Mouse (Mus musculus) liver, embryonic 15.5 days (tissue): ENCODE results near the gene Prl2c3. TPM values are rescaled to one million over a fixed set of nuclear protein-coding genes. Genes with fewer than 3 reads are reported as not detected.
"Not testable (repeated sequence)": the region's sequence is repeated elsewhere in the genome, so short reads cannot be mapped to it uniquely, and the experiment has no call there.

Source experiments
- ATAC-seq: fragments of 200-750 bp; cut with Nextera tagmentation; 2 replicates; pipeline ENCODE4 v1.8.0; 2017; ENCODE audit warnings: moderate number of reproducible peaks, mild to moderate bottlenecking, moderate library complexity; ENCODE audit not compliant: insufficient read depth
- H3K27ac ChIP-seq: fragments of 300-500 bp; sonication (generic); replicated peaks from 2 replicates; pipeline ENCODE4 v1.5.1; 2015; ENCODE audit warnings: mild to moderate bottlenecking, inconsistent platforms
- H3K27me3 ChIP-seq: fragments of 300-500 bp; sonication (generic); 2 replicates; pipeline ENCODE4 v1.6.1; 2015; ENCODE audit warnings: mild to moderate bottlenecking, inconsistent platforms
- H3K36me3 ChIP-seq: fragments of 300-500 bp; sonication (generic); replicated peaks from 2 replicates; pipeline ENCODE4 v1.6.1; 2015; ENCODE audit warnings: moderate library complexity, mild to moderate bottlenecking, inconsistent platforms
- H3K4me1 ChIP-seq: fragments of 300-500 bp; sonication (generic); replicated peaks from 2 replicates; pipeline ENCODE4 v1.6.1; 2015; ENCODE audit warnings: inconsistent platforms
- H3K4me2 ChIP-seq: fragments of 300-500 bp; sonication (generic); 2 replicates; pipeline ENCODE4 v1.6.1; 2015; ENCODE audit warnings: moderate library complexity, mild to moderate bottlenecking, inconsistent platforms
- H3K4me3 ChIP-seq: fragments of 300-500 bp; sonication (generic); replicated peaks from 2 replicates; pipeline ENCODE4 v1.5.1; 2015; ENCODE audit warnings: mild to moderate bottlenecking, inconsistent platforms
- H3K9ac ChIP-seq: fragments of 300-500 bp; sonication (generic); 2 replicates; pipeline ENCODE4 v1.6.1; 2015; ENCODE audit warnings: moderate library complexity, mild to moderate bottlenecking, inconsistent platforms
- H3K9me3 ChIP-seq: fragments of 300-500 bp; sonication (generic); replicated peaks from 2 replicates; pipeline ENCODE4 v1.6.1; 2016; ENCODE audit warnings: inconsistent platforms
- WGBS: fragments of 180-500 bp; shearing (Covaris S2); methylation state at CpG from one replicate; pipeline ENCODE4 v1.1.7; 2015; ENCODE audit warnings: mixed read lengths; ENCODE audit not compliant: insufficient replicate concordance; 5-methylcytosine and 5-hydroxymethylcytosine counted together
- polyA plus RNA-seq: library from polyadenylated mRNA; unstranded; fragments of >200 nt; fragmentation: Nextera tagmentation; extraction: Ambion mirVana; gene quantifications from 2 replicates; pipeline ENCODE4 v1.2.1, GENCODE M21; 2015

Gene Prl2c3
- polyA plus RNA-seq = not detected in 2 replicates

GRCm38 (mm10) chr13:12799979-12800378 is at the start of gene Prl2c3:
Gene Prl2c3 (minus strand): TSS chr13:12800079.
- H3K4me2 ChIP-seq, H3K4me3 ChIP-seq, H3K9ac ChIP-seq, H3K27ac ChIP-seq, H3K36me3 ChIP-seq, H3K4me1 ChIP-seq, H3K9me3 ChIP-seq, H3K27me3 ChIP-seq, ATAC-seq: not testable (repeated sequence)
- WGBS = 40% methylated on average over 3 of the region's 3 CpGs

GRCm38 (mm10) chr13:12848254-12848653 is 48.4 kb upstream of the Prl2c3 start:
- not testable (repeated sequence) for H3K27me3 ChIP-seq, H3K9me3 ChIP-seq, H3K4me3 ChIP-seq, H3K9ac ChIP-seq, H3K27ac ChIP-seq, H3K4me2 ChIP-seq, H3K36me3 ChIP-seq, H3K4me1 ChIP-seq
- 50% methylated on average over 4 of the region's 4 CpGs for WGBS
- ATAC-seq = 0 out of 2 replicates have a peak, but pooled peaks have one; percentile 6

- H3K4me1 ChIP-seq, ATAC-seq: not testable (repeated sequence)
These were observed 44.8 kb upstream of the Prl2c3 start for GRCm38 (mm10) chr13:12844701-12845100.

DNA sequence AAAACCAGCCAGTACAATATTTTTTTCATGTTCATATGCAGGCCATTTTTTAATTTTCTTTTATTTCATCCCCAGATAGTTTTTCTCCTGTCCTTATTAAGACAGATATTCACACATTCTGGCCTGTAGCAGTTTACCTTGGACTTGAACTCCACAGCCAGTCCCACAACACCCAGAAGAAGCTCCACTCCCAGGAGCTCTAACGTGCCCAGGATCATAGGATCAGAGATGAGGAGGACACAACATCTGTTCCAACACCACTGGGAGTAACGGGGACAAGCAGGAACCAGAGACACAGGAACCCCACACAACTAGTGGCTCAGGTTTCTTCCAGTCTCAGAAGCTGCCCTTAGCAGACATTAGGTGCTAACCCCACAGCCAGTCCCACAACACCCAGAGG is 37.7 kb upstream of the Prl2c3 start:
- H3K36me3 ChIP-seq, H3K9me3 ChIP-seq, H3K4me3 ChIP-seq, H3K27me3 ChIP-seq, H3K4me1 ChIP-seq, H3K4me2 ChIP-seq, H3K27ac ChIP-seq, ATAC-seq, H3K9ac ChIP-seq: not testable (repeated sequence)
- 40% methylated on average over 2 of the region's 2 CpGs for WGBS

More at GRCm38 (mm10) chr13:12844701-12845100, 44.8 kb upstream of the Prl2c3 start:
- WGBS = 55% methylated on average over 1 of the region's 1 CpGs
- H3K36me3 ChIP-seq, H3K4me3 ChIP-seq, H3K27ac ChIP-seq, H3K4me2 ChIP-seq, H3K27me3 ChIP-seq, H3K9me3 ChIP-seq, H3K9ac ChIP-seq: not testable (repeated sequence)

DNA sequence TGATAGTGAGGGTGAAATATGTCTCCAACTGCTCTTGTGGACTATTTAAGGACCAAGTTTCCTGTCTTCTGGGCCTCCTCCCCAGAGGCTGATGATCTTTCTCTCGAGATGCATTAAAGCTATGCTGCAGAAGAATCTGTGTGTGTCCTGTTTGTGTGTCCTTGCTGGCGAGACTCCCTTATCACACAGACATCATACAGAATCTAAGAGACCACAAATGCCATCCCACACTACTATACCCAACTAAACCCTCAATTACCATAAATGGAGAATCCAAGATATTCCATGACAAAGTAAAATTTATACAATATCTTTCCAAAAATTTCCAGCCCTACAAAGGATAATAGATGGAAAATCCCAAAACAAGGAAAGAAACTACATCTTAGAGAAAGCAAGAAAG is 31.9 kb upstream of the Prl2c3 start:
- H3K4me3 ChIP-seq = no peak overlapping the region

GRCm38 (mm10) chr13:12829031-12829430 is 29.2 kb upstream of the Prl2c3 start:
- whole genome bisulfite sequencing = 61% methylated on average over 5 of the region's 5 CpGs
- no peak for ATAC-seq
- Histone ChIP-seq H3K9ac (no peak overlapping the region), H3K36me3 (no peaks in the 10 kb centered on the region; the same call in 1 of the 2 replicates), H3K4me1 (no peaks in the 10 kb centered on the region), H3K27me3 (no peaks in the 10 kb centered on the region), H3K4me2 (no peak overlapping the region), H3K4me3 (no peak overlapping the region), H3K9me3 (peaks cover 27% of the 10 kb centered on the region), H3K27ac (no peak overlapping the region)

More for the DNA sequence above, 31.9 kb upstream of the Prl2c3 start:
- ATAC-seq = no peak
- Histone ChIP-seq H3K36me3 (no peaks in the 10 kb centered on the region), H3K27me3 (no peaks in the 10 kb centered on the region), H3K4me1 (no peaks in the 10 kb centered on the region), H3K9ac (no peak overlapping the region), H3K27ac (no peak overlapping the region), H3K9me3 (peaks cover 17% of the 10 kb centered on the region), H3K4me2 (no peak overlapping the region)
- 46% methylated on average over 2 of the region's 2 CpGs for WGBS

- not testable (repeated sequence) for H3K27me3 ChIP-seq, H3K4me2 ChIP-seq, H3K4me1 ChIP-seq, H3K9ac ChIP-seq, H3K4me3 ChIP-seq, H3K36me3 ChIP-seq, H3K27ac ChIP-seq
- ATAC-seq = peak; percentile 42; the same call in 1 of the 2 replicates
- WGBS = 40% methylated on average over 4 of the region's 4 CpGs
- peaks cover 23% of the 10 kb centered on the region for H3K9me3 ChIP-seq
These were observed 24.8 kb upstream of the Prl2c3 start for GRCm38 (mm10) chr13:12824500-12825176.

DNA sequence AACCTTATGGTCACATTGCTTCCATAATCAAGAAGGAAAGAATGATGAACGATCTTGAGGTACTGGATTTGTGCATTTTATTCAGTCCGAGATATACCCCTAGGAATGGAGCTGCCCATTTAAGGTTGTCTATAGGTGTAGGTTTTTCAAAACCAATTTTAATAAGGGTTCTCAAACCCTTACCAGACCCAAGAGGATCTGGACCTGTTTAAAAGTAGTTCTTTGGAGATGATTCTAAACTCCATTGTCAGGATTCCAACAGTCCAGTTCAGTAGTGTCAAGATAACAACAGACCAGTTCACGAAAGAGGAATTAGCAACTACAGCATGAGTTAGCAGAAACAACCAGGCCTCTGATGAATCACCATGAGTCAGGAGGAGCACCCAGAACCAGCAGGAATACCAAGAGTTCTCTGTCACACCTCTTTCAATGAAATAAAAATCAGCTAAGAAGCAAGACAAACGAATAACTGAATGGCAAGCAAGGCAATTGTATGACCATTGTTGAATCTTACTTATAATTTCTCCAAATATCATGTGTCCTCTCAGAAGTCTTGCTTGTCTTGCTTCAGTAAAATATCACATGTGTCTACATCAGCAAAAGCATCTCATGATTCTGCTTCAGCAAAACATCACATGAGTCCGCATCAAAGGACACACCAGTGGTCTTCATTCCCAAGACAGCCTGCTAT is 14.0 kb upstream of the Prl2c3 start:
- ATAC-seq, H3K4me2 ChIP-seq, H3K9ac ChIP-seq, H3K9me3 ChIP-seq, H3K36me3 ChIP-seq, H3K4me3 ChIP-seq, H3K4me1 ChIP-seq, H3K27ac ChIP-seq, H3K27me3 ChIP-seq: not testable (repeated sequence)
- 57% methylated on average over 5 of the region's 5 CpGs for WGBS

DNA sequence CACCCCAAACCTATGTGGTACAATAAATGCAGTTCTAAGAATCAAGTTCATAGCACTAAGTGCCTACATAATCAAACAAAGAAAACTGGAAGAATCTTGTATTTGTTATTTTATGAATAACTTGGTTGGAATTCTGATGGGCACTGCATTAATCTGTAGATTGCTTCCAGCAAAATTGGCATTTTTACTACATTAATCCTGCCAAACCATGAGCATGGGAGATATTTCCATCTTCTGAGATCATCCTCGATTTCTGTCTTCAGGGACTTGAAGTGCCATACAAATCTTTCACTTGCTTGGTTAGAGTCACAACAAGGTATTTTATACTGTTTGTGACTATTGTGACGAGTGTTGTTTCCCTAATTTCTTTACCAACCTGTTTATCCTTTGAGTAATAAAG is 9.7 kb upstream of the Prl2c3 start:
- Histone ChIP-seq H3K4me3 (no peak overlapping the region), H3K9me3 (0 out of 2 replicates have a peak, but pooled peaks cover 7% of the 10 kb centered on the region), H3K9ac (no peak overlapping the region), H3K27ac (no peak overlapping the region), H3K27me3 (no peaks in the 10 kb centered on the region), H3K36me3 (no peaks in the 10 kb centered on the region), H3K4me2 (no peak overlapping the region), H3K4me1 (no peaks in the 10 kb centered on the region)
- no peak for ATAC-seq
- WGBS = 35% methylated on average over 2 of the region's 2 CpGs

DNA sequence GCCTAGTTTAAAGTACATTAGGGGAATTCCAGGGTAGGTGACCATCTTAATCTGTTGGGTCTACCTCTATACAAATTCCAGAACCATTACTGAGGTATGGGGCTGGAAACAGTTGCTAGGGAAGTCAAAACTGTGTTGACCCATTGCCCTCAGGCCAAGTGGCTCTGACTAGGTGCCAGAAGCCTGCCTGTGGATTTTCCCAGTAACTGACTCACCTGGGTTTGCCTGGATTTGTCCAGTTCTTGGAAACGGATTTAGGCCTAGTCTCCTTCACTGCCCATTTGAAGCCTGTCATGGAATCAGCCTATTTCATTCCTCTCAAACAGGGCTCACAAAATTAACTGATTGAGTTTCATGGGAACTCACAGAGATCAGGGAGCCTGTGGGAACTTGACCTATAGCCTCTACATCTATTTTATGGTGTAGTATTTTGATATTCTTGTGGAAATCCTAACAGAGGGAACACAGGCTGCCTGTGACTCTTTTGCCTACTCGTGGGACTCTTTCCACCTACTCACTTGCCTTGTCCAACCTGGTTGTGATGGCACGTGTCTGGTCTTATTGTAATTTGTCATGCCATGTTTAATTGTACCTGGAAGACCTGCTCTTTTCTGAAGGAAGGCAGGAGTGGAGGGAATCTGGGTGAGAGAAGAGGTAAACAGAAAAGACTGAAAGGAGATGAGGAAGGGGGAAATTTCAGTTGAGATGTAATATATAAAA is 9.1 kb upstream of the Prl2c3 start:
- H3K36me3 ChIP-seq, H3K4me2 ChIP-seq, H3K27ac ChIP-seq, H3K9ac ChIP-seq, H3K4me1 ChIP-seq, H3K4me3 ChIP-seq, H3K9me3 ChIP-seq, ATAC-seq, H3K27me3 ChIP-seq: not testable (repeated sequence)
- 41% methylated on average over 3 of the region's 3 CpGs for WGBS

DNA sequence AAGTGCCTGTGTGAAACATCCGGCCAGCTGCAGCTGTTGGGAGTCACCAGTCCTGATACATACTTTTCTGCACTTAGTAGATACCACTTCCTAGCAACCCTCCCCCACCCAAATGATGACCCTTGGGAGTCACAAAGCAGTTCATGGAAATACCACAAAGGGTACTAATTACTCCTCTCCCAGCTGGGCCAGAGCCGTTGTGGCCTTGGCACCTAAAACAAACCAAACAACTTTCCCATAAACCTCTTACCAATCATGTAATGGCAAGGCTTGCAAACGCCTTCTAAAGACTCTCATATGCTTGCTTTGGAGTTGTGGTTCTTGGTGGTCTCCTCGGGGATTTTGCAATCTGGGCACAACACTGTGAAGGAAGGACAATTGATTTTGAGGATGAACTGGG is 6.6 kb upstream of the Prl2c3 start:
- not testable (repeated sequence) for ATAC-seq, H3K36me3 ChIP-seq
- 35% methylated on average over 4 of the region's 4 CpGs for WGBS

More for the DNA sequence above, 6.6 kb upstream of the Prl2c3 start:
- not testable (repeated sequence) for H3K27ac ChIP-seq, H3K9ac ChIP-seq, H3K4me3 ChIP-seq, H3K4me2 ChIP-seq, H3K27me3 ChIP-seq, H3K9me3 ChIP-seq, H3K4me1 ChIP-seq
